Mouse (Mus musculus): ENCODE data around the gene 1110008P14Rik. TPM values are rescaled to one million over a fixed set of nuclear protein-coding genes. Genes with fewer than 3 reads are reported as not detected.

Gene 1110008P14Rik
- polyA plus RNA-seq, 2 experiments, result 32.6 to 40.8 TPM

DNA sequence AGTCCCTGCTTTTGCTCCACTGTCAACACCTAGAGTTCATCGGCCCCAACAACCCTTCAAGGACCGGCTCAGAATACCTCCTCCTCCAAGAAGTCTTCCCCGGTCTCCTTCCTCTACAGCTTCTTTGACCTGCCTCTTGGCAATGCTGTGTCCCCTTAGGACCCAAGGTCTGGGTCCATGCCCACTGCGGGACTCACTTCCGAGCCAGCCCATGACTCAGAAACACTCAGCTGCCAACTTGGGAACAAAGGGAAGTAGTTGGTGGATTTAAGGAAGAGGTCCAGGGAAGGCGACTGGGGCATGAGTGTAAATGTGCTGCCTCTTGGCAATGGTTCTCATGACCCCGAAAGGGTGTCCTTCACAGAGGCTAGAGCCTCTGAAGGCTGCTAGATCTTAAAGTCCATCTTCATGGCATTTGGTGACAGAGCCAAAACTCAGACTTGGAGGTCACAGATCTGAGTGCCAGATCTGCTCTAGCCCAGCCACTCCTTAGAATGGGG, 1.7 kb downstream of the 1110008P14Rik start:
- WGBS (ENCODE audit: insufficient replicate concordance), result 78% methylated on average over 7 of the region's 7 CpGs
- no peak overlapping the region for H3K4me3 ChIP-seq (ENCODE audit: insufficient read depth in 1 of 2, low read depth in 2 of 2, low read length in 2 of 2)
- peaks cover 9% of the 10 kb centered on the region for H3K36me3 ChIP-seq (replicated peaks; ENCODE audit: control insufficient read depth, insufficient read depth, low read depth)
- H3K4me2 ChIP-seq (ENCODE audit: low read depth), result no peak overlapping the region
- no peak for ATAC-seq (ENCODE audit: insufficient read depth)
- DNase-seq (ENCODE audit: low read depth in 3 of 3, low spot score in 3 of 3), result no peak
- peaks cover 3 to 12% of the 10 kb centered on the region in 2 experiments; a peak in 3 of 4 replicates for H3K4me1 ChIP-seq (replicated peaks; ENCODE audit: control insufficient read depth in 2 of 2, insufficient read depth in 2 of 2, low read length in 1 of 2)
- H3K27me3 ChIP-seq (ENCODE audit: control insufficient read depth, insufficient read depth, low read length), result no peaks in the 10 kb centered on the region
- no peak overlapping the region for H3K9ac ChIP-seq (replicated peaks)
- H3K27ac ChIP-seq, result no peak overlapping the region
- no peaks in the 10 kb centered on the region for H3K9me3 ChIP-seq (ENCODE audit: control insufficient read depth, low read length)
- TF ChIP-seq EP300 (IDR thresholded peaks at IDR 0.05; ENCODE audit: low read depth) (no peak), CTCF (IDR thresholded peaks at IDR 0.05; ENCODE audit: low read depth) (no peak)

DNA sequence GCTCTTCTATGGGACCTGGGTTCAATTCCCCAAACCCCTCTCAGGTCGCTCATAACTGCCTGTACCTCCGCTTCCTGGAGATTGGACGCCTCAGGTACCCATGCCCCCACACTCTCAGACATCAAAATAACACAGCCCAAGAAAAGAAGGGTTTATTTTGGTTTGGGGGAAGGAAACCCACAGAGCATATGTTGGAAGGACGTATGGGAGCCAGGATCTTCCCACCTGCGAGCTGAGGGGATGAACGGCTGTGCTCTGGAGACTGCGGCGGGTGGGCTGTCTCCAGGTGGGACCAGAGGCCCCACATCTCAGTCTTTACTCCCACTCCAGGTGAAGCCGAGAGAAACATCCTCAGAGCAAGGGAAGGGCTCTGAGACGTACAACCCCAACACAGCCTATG, 4.8 kb downstream of the 1110008P14Rik start:
- Histone ChIP-seq H3K36me3 (replicated peaks; ENCODE audit: control insufficient read depth, insufficient read depth, low read depth) (peaks cover 14% of the 10 kb centered on the region), H3K4me1 (replicated peaks; ENCODE audit: control insufficient read depth in 2 of 2, insufficient read depth in 2 of 2, low read length in 1 of 2) (peaks cover 3 to 8% of the 10 kb centered on the region in 2 experiments; a peak in 3 of 4 replicates), H3K27me3 (ENCODE audit: control insufficient read depth, insufficient read depth, low read length) (no peaks in the 10 kb centered on the region), H3K27ac (no peak overlapping the region), H3K4me3 (ENCODE audit: insufficient read depth in 1 of 2, low read depth in 2 of 2, low read length in 2 of 2) (no peak overlapping the region), H3K9ac (replicated peaks) (no peak overlapping the region), H3K4me2 (ENCODE audit: low read depth) (no peak overlapping the region), H3K9me3 (ENCODE audit: control insufficient read depth, low read length) (no peaks in the 10 kb centered on the region)
- WGBS (ENCODE audit: insufficient replicate concordance), result 90% methylated on average over 10 of the region's 10 CpGs
- DNase-seq (ENCODE audit: low read depth in 3 of 3, low spot score in 3 of 3) (no peak), ATAC-seq (ENCODE audit: insufficient read depth) (no peak)
- TF ChIP-seq CTCF (IDR thresholded peaks at IDR 0.05; ENCODE audit: low read depth), result no peak
- TF ChIP-seq EP300 (IDR thresholded peaks at IDR 0.05; ENCODE audit: low read depth), result no peak

DNA sequence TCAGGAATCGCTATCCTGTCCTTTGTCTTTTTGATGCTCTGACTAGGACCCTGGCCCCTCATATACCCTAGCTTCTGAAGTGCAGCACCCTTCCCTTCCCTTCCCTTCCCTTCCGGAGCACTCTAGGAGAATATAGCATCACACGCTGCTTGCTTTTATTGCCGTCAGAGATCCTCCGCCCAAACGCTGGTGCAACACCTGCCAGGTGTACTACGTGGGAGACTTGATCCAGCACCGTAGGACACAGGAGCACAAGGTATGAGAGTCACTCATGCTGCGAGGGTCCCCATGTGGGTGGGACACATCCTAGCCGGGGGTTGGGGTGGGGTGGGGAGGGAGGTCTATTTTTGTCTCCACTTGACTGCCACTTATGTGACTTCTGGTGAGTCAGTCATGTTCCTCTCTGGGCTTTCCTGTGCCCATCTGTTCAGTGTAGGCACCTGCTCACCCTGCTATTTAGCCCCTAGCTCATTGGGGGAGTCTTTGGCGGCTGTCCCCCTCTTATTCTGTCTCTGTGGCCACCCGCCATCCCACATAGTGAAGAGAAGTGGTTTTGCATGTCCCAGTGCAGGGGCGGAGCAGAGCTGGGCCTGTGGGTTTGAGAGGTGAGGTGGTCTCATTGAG, 6.3 kb downstream of the 1110008P14Rik start:
- TF ChIP-seq EP300 (IDR thresholded peaks at IDR 0.05; ENCODE audit: low read depth) (no peak), CTCF (IDR thresholded peaks at IDR 0.05; ENCODE audit: low read depth) (no peak)
- no peak overlapping the region for H3K4me3 ChIP-seq (ENCODE audit: insufficient read depth in 1 of 2, low read depth in 2 of 2, low read length in 2 of 2)
- WGBS (ENCODE audit: insufficient replicate concordance), result 80% methylated on average over 13 of the region's 13 CpGs

DNA sequence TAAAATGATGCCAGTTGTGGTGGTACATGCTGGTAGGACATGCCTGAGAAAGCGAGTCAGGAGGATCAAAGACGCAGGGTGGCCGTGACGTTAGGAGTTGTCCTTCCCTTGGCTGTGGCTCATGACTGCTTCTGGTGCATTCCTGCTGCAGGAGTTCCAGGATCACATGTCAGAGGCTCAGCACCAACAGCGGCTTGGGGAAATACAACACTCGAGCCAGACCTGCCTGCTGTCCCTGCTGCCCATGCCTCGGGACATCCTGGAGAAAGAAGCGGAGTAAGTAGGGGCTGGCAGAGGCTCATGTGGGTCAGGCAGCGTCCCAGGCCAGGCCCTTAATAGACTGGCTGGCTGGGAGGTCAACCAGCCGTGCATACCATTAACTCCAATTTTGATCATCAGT, 7.5 kb downstream of the 1110008P14Rik start:
- H3K9ac ChIP-seq (replicated peaks), result no peak overlapping the region
- no peak overlapping the region for H3K4me2 ChIP-seq (ENCODE audit: low read depth)
- ATAC-seq (ENCODE audit: insufficient read depth), result no peak
- H3K27me3 ChIP-seq (ENCODE audit: control insufficient read depth, insufficient read depth, low read length), result no peaks in the 10 kb centered on the region
- no peaks in the 10 kb centered on the region for H3K4me1 ChIP-seq (replicated peaks; ENCODE audit: control insufficient read depth in 2 of 2, insufficient read depth in 2 of 2, low read length in 1 of 2)
- peaks cover 21% of the 10 kb centered on the region for H3K36me3 ChIP-seq (replicated peaks; ENCODE audit: control insufficient read depth, insufficient read depth, low read depth)
- 79% methylated on average over 10 of the region's 10 CpGs for WGBS (ENCODE audit: insufficient replicate concordance)
- H3K9me3 ChIP-seq (ENCODE audit: control insufficient read depth, low read length), result no peaks in the 10 kb centered on the region
- no peak overlapping the region for H3K4me3 ChIP-seq (ENCODE audit: insufficient read depth in 1 of 2, low read depth in 2 of 2, low read length in 2 of 2)
- DNase-seq (ENCODE audit: low read depth in 3 of 3, low spot score in 3 of 3), result no peak
- no peak overlapping the region for H3K27ac ChIP-seq
- TF ChIP-seq EP300 (IDR thresholded peaks at IDR 0.05; ENCODE audit: low read depth) (no peak), CTCF (IDR thresholded peaks at IDR 0.05; ENCODE audit: low read depth) (no peak)

More for the DNA sequence above, 6.3 kb downstream of the 1110008P14Rik start:
- Histone ChIP-seq H3K27me3 (ENCODE audit: control insufficient read depth, insufficient read depth, low read length) (no peaks in the 10 kb centered on the region), H3K36me3 (replicated peaks; ENCODE audit: control insufficient read depth, insufficient read depth, low read depth) (peaks cover 17% of the 10 kb centered on the region), H3K9me3 (ENCODE audit: control insufficient read depth, low read length) (no peaks in the 10 kb centered on the region), H3K4me1 (replicated peaks; ENCODE audit: control insufficient read depth in 2 of 2, insufficient read depth in 2 of 2, low read length in 1 of 2) (no peaks in the 10 kb centered on the region), H3K9ac (replicated peaks) (no peak overlapping the region), H3K4me2 (ENCODE audit: low read depth) (no peak overlapping the region), H3K27ac (no peak overlapping the region)
- no peak for DNase-seq (ENCODE audit: low read depth in 3 of 3, low spot score in 3 of 3)
- no peak for ATAC-seq (ENCODE audit: insufficient read depth)

DNA sequence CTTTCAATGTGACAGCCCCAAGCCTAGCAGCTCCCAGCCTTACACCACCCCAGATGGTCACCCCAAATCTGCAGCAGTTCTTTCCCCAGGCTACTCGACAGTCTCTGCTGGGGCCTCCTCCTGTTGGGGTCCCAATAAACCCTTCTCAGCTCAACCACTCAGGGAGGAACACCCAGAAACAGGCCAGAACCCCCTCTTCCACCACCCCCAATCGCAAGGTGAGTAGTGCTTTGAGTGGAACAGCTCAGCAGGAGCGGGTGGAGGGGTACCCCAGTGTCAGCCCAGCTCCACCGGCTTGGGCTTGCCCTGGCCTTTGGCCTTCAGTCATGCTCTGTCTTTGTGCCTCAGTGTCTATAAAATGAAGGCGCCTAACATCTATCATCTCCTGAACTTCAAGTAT, 14.4 kb downstream of the 1110008P14Rik start:
- Histone ChIP-seq H3K4me2 (ENCODE audit: low read depth) (no peak overlapping the region), H3K36me3 (replicated peaks; ENCODE audit: control insufficient read depth, insufficient read depth, low read depth) (peaks cover 15% of the 10 kb centered on the region), H3K9me3 (ENCODE audit: control insufficient read depth, low read length) (no peaks in the 10 kb centered on the region), H3K4me3 (ENCODE audit: insufficient read depth in 1 of 2, low read depth in 2 of 2, low read length in 2 of 2) (no peak overlapping the region), H3K27me3 (ENCODE audit: control insufficient read depth, insufficient read depth, low read length) (no peaks in the 10 kb centered on the region), H3K9ac (replicated peaks) (no peak overlapping the region), H3K4me1 (replicated peaks; ENCODE audit: control insufficient read depth in 2 of 2, insufficient read depth in 2 of 2, low read length in 1 of 2) (peaks cover 9 to 11% of the 10 kb centered on the region in 2 experiments; a peak in 3 of 4 replicates), H3K27ac (no peak overlapping the region)
- TF ChIP-seq EP300 (IDR thresholded peaks at IDR 0.05; ENCODE audit: low read depth) (no peak), CTCF (IDR thresholded peaks at IDR 0.05; ENCODE audit: low read depth) (no peak)
- DNase-seq (ENCODE audit: low read depth in 3 of 3, low spot score in 3 of 3) (no peak), ATAC-seq (ENCODE audit: insufficient read depth) (no peak)
- WGBS (ENCODE audit: insufficient replicate concordance), result 83% methylated on average over 5 of the region's 5 CpGs
